In genomic region chr19:26986672-26987071, GRCm38 (mm10) we compare ENCODE assay signal across 25 mouse cellular contexts.
DNase-seq lines count a peak whose midpoint lies in the region; ATAC-seq and TF ChIP-seq lines count a peak whose summit lies in the region.
"Had no signal": no experiment of that assay in that cellular context is flagged by ENCODE, and none has a peak within 500 bp of the region (broad histone marks: within the 10 kb centered on the region; RNA-seq: fewer than 3 reads in every experiment).

No protein-coding gene starts in this region.

- no peak for DNase-seq in heart, postnatal 0 days (ENCODE audit: low spot score)
- DNase-seq in adrenal gland, adult (ENCODE audit: inconsistent age in 2 of 2, low spot score in 1 of 2) = no peak
- DNase-seq: adrenal gland, postnatal 10 days; adrenal gland, postnatal 36 days; cerebellum, adult 18-20 months; cerebellum, adult 9-10 months; cerebellum, postnatal 14 days; gastrocnemius, postnatal 10 days; gastrocnemius, postnatal 36 days; heart, postnatal 36 days; kidney, adult 18-20 months had no signal

- ATAC-seq in forebrain, embryonic 15.5 days (replicated peaks) = no peak
- no peak for ATAC-seq in forebrain, embryonic 12.5 days (ENCODE audit: low FRiP score)
- ATAC-seq in heart, embryonic 14.5 days (ENCODE audit: insufficient number of reproducible peaks, insufficient read depth, low FRiP score, low read depth) = no peak
- no peak for ATAC-seq in heart, embryonic 12.5 days (ENCODE audit: insufficient number of reproducible peaks, low FRiP score)
- 0 out of 2 replicates have a peak, but pooled peaks have one; percentile 25 for ATAC-seq in heart, postnatal 0 days (ENCODE audit: insufficient read depth, low read depth)
- no peak for ATAC-seq in heart, embryonic 11.5 days (replicated peaks; ENCODE audit: insufficient number of reproducible peaks, low FRiP score, low TSS enrichment)
- ATAC-seq: activated CD4-positive, CD25-positive, alpha-beta regulatory T cell, adult 4 months; hindbrain, postnatal 0 days; inflammation-experienced regulatory T-cells, adult 6 months; intestine, embryonic 16.5 days had no signal

- H3K9me3 ChIP-seq in forebrain, embryonic 15.5 days = no peaks in the 10 kb centered on the region
- 0 out of 2 replicates have a peak, but pooled peaks cover 3% of the 10 kb centered on the region for H3K9me3 ChIP-seq in forebrain, embryonic 12.5 days
- H3K9me3 ChIP-seq in heart, embryonic 14.5 days (ENCODE audit: control insufficient read depth, low read length) = no peaks in the 10 kb centered on the region
- 0 out of 2 replicates have a peak, but pooled peaks cover 2% of the 10 kb centered on the region for H3K9me3 ChIP-seq in heart, embryonic 12.5 days (replicated peaks)
- H3K9me3 ChIP-seq in heart, postnatal 0 days (replicated peaks; ENCODE audit: control insufficient read depth, low read length) = no peaks in the 10 kb centered on the region
- no peaks in the 10 kb centered on the region for H3K9me3 ChIP-seq in heart, embryonic 11.5 days (replicated peaks; ENCODE audit: control insufficient read depth, low read length)
- H3K9me3 ChIP-seq: embryonic facial prominence, embryonic 12.5 days; embryonic facial prominence, embryonic 15.5 days; heart, embryonic 10.5 days had no signal

- TF ChIP-seq CTCF in heart, postnatal 0 days (IDR thresholded peaks at IDR 0.05; ENCODE audit: low read depth) = no peak
- no peak for TF ChIP-seq CTCF in cortical plate, adult 2 months (IDR thresholded peaks at IDR 0.05; ENCODE audit: extremely low read depth, insufficient read depth, low read length)

- H3K9ac ChIP-seq in forebrain, embryonic 15.5 days (replicated peaks) = no peak overlapping the region
- no peak overlapping the region for H3K9ac ChIP-seq in forebrain, embryonic 12.5 days
- no peak overlapping the region for H3K9ac ChIP-seq in heart, embryonic 14.5 days (ENCODE audit: low read length)
- H3K9ac ChIP-seq in heart, embryonic 12.5 days = no peak overlapping the region
- no peak overlapping the region for H3K9ac ChIP-seq in heart, postnatal 0 days (replicated peaks; ENCODE audit: low read depth, low read length)
- H3K9ac ChIP-seq in heart, embryonic 11.5 days (ENCODE audit: low read depth, low read length) = no peak overlapping the region
- H3K9ac ChIP-seq: embryonic facial prominence, embryonic 12.5 days; embryonic facial prominence, embryonic 15.5 days; hindbrain, embryonic 14.5 days had no signal

- TF ChIP-seq EP300 in heart, postnatal 0 days (IDR thresholded peaks at IDR 0.05; ENCODE audit: low read depth) = no peak

- no peak overlapping the region for H3K4me3 ChIP-seq in forebrain, embryonic 15.5 days
- no peak overlapping the region for H3K4me3 ChIP-seq in forebrain, embryonic 12.5 days (replicated peaks)
- no peak overlapping the region for H3K4me3 ChIP-seq in heart, embryonic 14.5 days (ENCODE audit: control insufficient read depth in 1 of 2, insufficient read depth in 1 of 2, low read depth in 1 of 2, low read length in 2 of 2)
- H3K4me3 ChIP-seq in heart, embryonic 12.5 days = no peak overlapping the region
- no peak overlapping the region for H3K4me3 ChIP-seq in heart, postnatal 0 days (ENCODE audit: low read depth, low read length)
- H3K4me3 ChIP-seq in heart, embryonic 11.5 days (ENCODE audit: low read depth, low read length) = no peak overlapping the region
- no peak overlapping the region for H3K4me3 ChIP-seq in cortical plate, adult 2 months (ENCODE audit: insufficient read depth, low read length)
- H3K4me3 ChIP-seq: embryonic facial prominence, embryonic 12.5 days; embryonic facial prominence, embryonic 15.5 days; heart, embryonic 10.5 days had no signal

- H3K4me2 ChIP-seq in forebrain, embryonic 15.5 days (replicated peaks) = no peak overlapping the region
- no peak overlapping the region for H3K4me2 ChIP-seq in forebrain, embryonic 12.5 days
- H3K4me2 ChIP-seq in heart, embryonic 14.5 days (ENCODE audit: low read length) = no peak overlapping the region
- no peak overlapping the region for H3K4me2 ChIP-seq in heart, embryonic 12.5 days
- H3K4me2 ChIP-seq in heart, postnatal 0 days (ENCODE audit: low read depth, low read length) = no peak overlapping the region
- H3K4me2 ChIP-seq in heart, embryonic 11.5 days = no peak overlapping the region
- H3K4me2 ChIP-seq: embryonic facial prominence, embryonic 12.5 days; embryonic facial prominence, embryonic 15.5 days; hindbrain, embryonic 14.5 days had no signal

- peak overlapping the region; percentile 75 for H3K27ac ChIP-seq in forebrain, embryonic 15.5 days (replicated peaks)
- H3K27ac ChIP-seq in forebrain, embryonic 12.5 days = no peak overlapping the region
- peak overlapping the region; percentile 4 to 64; a peak in 3 of 4 replicates for H3K27ac ChIP-seq in heart, embryonic 14.5 days (replicated peaks in 1 of 2; ENCODE audit: control insufficient read depth in 1 of 2, insufficient read depth in 1 of 2, low read depth in 2 of 2, low read length in 2 of 2)
- no peak overlapping the region for H3K27ac ChIP-seq in heart, embryonic 12.5 days (ENCODE audit: poor library complexity, severe bottlenecking)
- H3K27ac ChIP-seq in heart, postnatal 0 days (ENCODE audit: low read depth) = peak overlapping the region; percentile 71
- no peak overlapping the region for H3K27ac ChIP-seq in heart, embryonic 11.5 days (ENCODE audit: low read depth, low read length)
- peak overlapping the region; percentile 50; the same call in 1 of the 2 replicates for H3K27ac ChIP-seq in cortical plate, adult 2 months (ENCODE audit: insufficient read depth, low read length)
- H3K27ac ChIP-seq: embryonic facial prominence, embryonic 12.5 days; embryonic facial prominence, embryonic 15.5 days; heart, embryonic 10.5 days; hindbrain, embryonic 14.5 days; hindbrain, postnatal 0 days had no signal

- 88% methylated on average over 1 of the region's 1 CpGs for WGBS in forebrain, embryonic 15.5 days
- WGBS in forebrain, embryonic 12.5 days = 95% methylated on average over 1 of the region's 1 CpGs
- whole genome bisulfite sequencing in heart, embryonic 14.5 days = 70% methylated on average over 1 of the region's 1 CpGs
- WGBS in heart, embryonic 12.5 days = 70% methylated on average over 1 of the region's 1 CpGs
- WGBS in heart, postnatal 0 days = 65% methylated on average over 1 of the region's 1 CpGs
- WGBS in heart, embryonic 11.5 days (ENCODE audit: insufficient replicate concordance) = 71% methylated on average over 1 of the region's 1 CpGs

- H3K4me1 ChIP-seq in forebrain, embryonic 15.5 days = no peaks in the 10 kb centered on the region
- no peaks in the 10 kb centered on the region for H3K4me1 ChIP-seq in forebrain, embryonic 12.5 days
- peaks cover 6 to 18% of the 10 kb centered on the region in 2 experiments for H3K4me1 ChIP-seq in heart, embryonic 14.5 days (ENCODE audit: control insufficient read depth in 2 of 2, insufficient read depth in 2 of 2, low read length in 2 of 2)
- peaks cover 13% of the 10 kb centered on the region for H3K4me1 ChIP-seq in heart, embryonic 12.5 days (replicated peaks)
- H3K4me1 ChIP-seq in heart, postnatal 0 days (ENCODE audit: control insufficient read depth, insufficient read depth) = peaks cover 10% of the 10 kb centered on the region; the same call in 1 of the 2 replicates
- peaks cover 8% of the 10 kb centered on the region; the same call in 1 of the 2 replicates for H3K4me1 ChIP-seq in heart, embryonic 11.5 days (ENCODE audit: control insufficient read depth, insufficient read depth, low read length)
- H3K4me1 ChIP-seq in cortical plate, adult 2 months (ENCODE audit: control insufficient read depth, insufficient read depth, low read length) = peaks cover 7% of the 10 kb centered on the region
- H3K4me1 ChIP-seq: embryonic facial prominence, embryonic 12.5 days; embryonic facial prominence, embryonic 15.5 days had no signal

- H3K27me3 ChIP-seq in forebrain, embryonic 15.5 days = no peaks in the 10 kb centered on the region
- H3K27me3 ChIP-seq in forebrain, embryonic 12.5 days = no peaks in the 10 kb centered on the region
- H3K27me3 ChIP-seq in heart, embryonic 14.5 days (ENCODE audit: control insufficient read depth, insufficient read depth, low read length) = no peaks in the 10 kb centered on the region
- H3K27me3 ChIP-seq in heart, embryonic 12.5 days (replicated peaks) = no peaks in the 10 kb centered on the region
- no peaks in the 10 kb centered on the region for H3K27me3 ChIP-seq in heart, postnatal 0 days (ENCODE audit: control insufficient read depth, insufficient read depth, low read length)
- H3K27me3 ChIP-seq in heart, embryonic 11.5 days (ENCODE audit: control insufficient read depth, insufficient read depth, low read length) = no peaks in the 10 kb centered on the region
- H3K27me3 ChIP-seq: embryonic facial prominence, embryonic 12.5 days; embryonic facial prominence, embryonic 15.5 days had no signal

- TF ChIP-seq POLR2A in cortical plate, adult 2 months (IDR thresholded peaks at IDR 0.05; ENCODE audit: extremely low read depth, insufficient read depth, low read length) = no peak

- H3K36me3 ChIP-seq in forebrain, embryonic 15.5 days = no peaks in the 10 kb centered on the region
- no peaks in the 10 kb centered on the region for H3K36me3 ChIP-seq in forebrain, embryonic 12.5 days (replicated peaks)
- H3K36me3 ChIP-seq in heart, embryonic 14.5 days (ENCODE audit: control insufficient read depth, insufficient read depth, low read length) = no peaks in the 10 kb centered on the region
- H3K36me3 ChIP-seq in heart, embryonic 12.5 days = no peaks in the 10 kb centered on the region
- H3K36me3 ChIP-seq in heart, postnatal 0 days (replicated peaks; ENCODE audit: control insufficient read depth, insufficient read depth, low read length) = no peaks in the 10 kb centered on the region
- H3K36me3 ChIP-seq in heart, embryonic 11.5 days (ENCODE audit: control insufficient read depth, insufficient read depth, low read length) = no peaks in the 10 kb centered on the region
- H3K36me3 ChIP-seq: embryonic facial prominence, embryonic 12.5 days; embryonic facial prominence, embryonic 15.5 days; heart, embryonic 10.5 days had no signal

Comparison
In these comparisons a context has a peak if more than half of its experiments do, and no peak if none do; other contexts are left out.
1. H3K27ac ChIP-seq: peak in forebrain, embryonic 15.5 days (single experiment), heart, embryonic 14.5 days (2 of 2), heart, postnatal 0 days (single experiment) and cortical plate, adult 2 months (single experiment); none in forebrain, embryonic 12.5 days (single experiment), heart, embryonic 12.5 days (single experiment) and heart, embryonic 11.5 days (single experiment).